Mouse (Mus musculus) ES-Bruce4 (cell line): ENCODE results near the gene Arid1b.

ENCODE experiments used
- CTCF ChIP-seq: IDR thresholded peaks from one replicate; pipeline ENCODE4 v1.8.1; 2011; ENCODE audit warnings: low read depth, low read length
- EP300 ChIP-seq: IDR thresholded peaks from 2 replicates; pipeline ENCODE4 v1.6.1; 2011; ENCODE audit warnings: low read depth, low read length; ENCODE audit not compliant: insufficient read depth

DNA sequence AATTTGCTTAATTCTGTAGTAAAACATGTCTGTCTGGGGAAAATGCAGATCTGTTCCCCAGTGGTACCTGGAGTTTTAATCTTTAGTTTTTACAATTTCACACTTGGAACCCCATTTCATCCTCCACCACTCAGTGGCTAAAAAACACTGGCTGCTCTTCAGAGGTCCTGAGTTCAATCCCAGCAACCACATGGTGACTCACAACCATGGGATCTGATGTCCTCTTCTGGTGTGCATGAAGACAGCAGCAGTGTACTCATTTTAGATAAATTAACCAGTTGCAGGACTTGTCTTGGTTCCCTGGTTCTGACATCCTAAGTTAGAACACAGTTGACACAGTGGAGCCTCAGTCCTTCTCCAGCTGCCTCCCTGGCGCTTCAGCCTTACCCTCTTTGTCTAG, 239.9 kb downstream of the Arid1b start:
- TF ChIP-seq CTCF, result no peak
- TF ChIP-seq EP300, result no peak
